Mouse (Mus musculus) kidney, postnatal 25 days (tissue): ENCODE data around the gene Tnfrsf12a.

Source experiments
- DNase-seq, 2 experiments: peaks; one replicate each; pipeline ENCODE4 v3.0.0; 2021; ENCODE audit warnings: mixed read lengths in 2 of 2

The Tnfrsf12a gene

GRCm38 (mm10) chr17:23644613-23645495, 32.4 kb downstream of the Tnfrsf12a start, which contains the start of gene Mmp25:
Mmp25 (minus strand) TSS chr17:23645277.
- DNase-seq = peak in 1 of 2 experiments; percentile 18

GRCm38 (mm10) chr17:23631241-23631640, 46.0 kb downstream of the Tnfrsf12a start:
- DNase-seq = no peak

GRCm38 (mm10) chr17:23630195-23631020, 46.9 kb downstream of the Tnfrsf12a start:
- DNase-seq = peak; percentile 71 to 75

GRCm38 (mm10) chr17:23627813-23628212, 49.5 kb downstream of the Tnfrsf12a start:
- DNase-seq = no peak
